Mouse (Mus musculus) right cerebral cortex, postnatal 10 days (tissue): Measurements from ENCODE around the gene Slco3a1.
"Not testable (repeated sequence)": the region's sequence is repeated elsewhere in the genome, so short reads cannot be mapped to it uniquely, and the experiment has no call there.

Source experiments
- DNase-seq, 2 experiments: peaks; one replicate each; pipeline ENCODE4 v3.0.0; 2021; ENCODE audit warnings: low spot score in 2 of 2

Gene Slco3a1

GRCm38 (mm10) chr7:74429252-74429651 is 125.3 kb downstream of the Slco3a1 start:
- DNase-seq, result no peak

GRCm38 (mm10) chr7:74427135-74427534 is 127.4 kb downstream of the Slco3a1 start:
- DNase-seq, result no peak

- no peak for DNase-seq
These were observed 128.6 kb downstream of the Slco3a1 start for GRCm38 (mm10) chr7:74425941-74426340.

GRCm38 (mm10) chr7:74423928-74424850 is 130.4 kb downstream of the Slco3a1 start:
- DNase-seq, result no peak

GRCm38 (mm10) chr7:74423316-74423715 is 131.3 kb downstream of the Slco3a1 start:
- no peak for DNase-seq

- no peak for DNase-seq
These were observed 131.8 kb downstream of the Slco3a1 start for GRCm38 (mm10) chr7:74422731-74423130.

GRCm38 (mm10) chr7:74422002-74422401 is 132.6 kb downstream of the Slco3a1 start:
- peak; percentile 27 to 40 for DNase-seq

- no peak for DNase-seq
These were observed 133.0 kb downstream of the Slco3a1 start for GRCm38 (mm10) chr7:74421591-74421990.

- DNase-seq, result no peak
These were observed 134.9 kb downstream of the Slco3a1 start for GRCm38 (mm10) chr7:74419706-74420105.

- DNase-seq, result no peak
These were observed 137.6 kb downstream of the Slco3a1 start for GRCm38 (mm10) chr7:74417009-74417408.

GRCm38 (mm10) chr7:74415241-74415640 is 139.3 kb downstream of the Slco3a1 start:
- DNase-seq, result no peak

GRCm38 (mm10) chr7:74413738-74414716 is 140.6 kb downstream of the Slco3a1 start:
- DNase-seq, result no peak

GRCm38 (mm10) chr7:74408601-74409323 is 145.8 kb downstream of the Slco3a1 start:
- no peak for DNase-seq

- DNase-seq, result not testable (repeated sequence)
These were observed 146.7 kb downstream of the Slco3a1 start for GRCm38 (mm10) chr7:74407851-74408250.

- no peak for DNase-seq
These were observed 154.9 kb downstream of the Slco3a1 start for GRCm38 (mm10) chr7:74399729-74400128.

GRCm38 (mm10) chr7:74399154-74399553 is 155.4 kb downstream of the Slco3a1 start:
- DNase-seq, result no peak

- no peak for DNase-seq
These were observed 156.3 kb downstream of the Slco3a1 start for GRCm38 (mm10) chr7:74398326-74398725.

GRCm38 (mm10) chr7:74391451-74391873 is 163.1 kb downstream of the Slco3a1 start:
- no peak for DNase-seq

- DNase-seq, result no peak
These were observed 165.0 kb downstream of the Slco3a1 start for GRCm38 (mm10) chr7:74389570-74389969.

GRCm38 (mm10) chr7:74386257-74386656 is 168.3 kb downstream of the Slco3a1 start:
- DNase-seq, result peak; percentile 59 to 62

- DNase-seq, result no peak
These were observed 171.4 kb downstream of the Slco3a1 start for GRCm38 (mm10) chr7:74383040-74383666.
